Mouse (Mus musculus) heart, embryonic 10.5 days (tissue): ENCODE measurements at regions not wholly inside any gene's neighbourhood (a gene's known extent, or its start where the extent isn't known, plus 50 kb on each side); places are given as distances from the start of the nearest gene placed in this dataset.

Source experiments
- DNase-seq: peaks from one replicate; pipeline ENCODE4 v3.0.0-alpha.2; 2017; ENCODE audit warnings: low spot score
- H3K27ac ChIP-seq: fragments of 300-500 bp; sonication (generic); 2 replicates; pipeline ENCODE4 v1.5.1; 2016; ENCODE audit warnings: mild to moderate bottlenecking
- H3K27me3 ChIP-seq: fragments of 300-500 bp; sonication (generic); 2 replicates; pipeline ENCODE4 v1.6.1; 2016; ENCODE audit warnings: mild to moderate bottlenecking; ENCODE audit not compliant: poor library complexity, insufficient read depth, severe bottlenecking
- H3K36me3 ChIP-seq: fragments of 300-500 bp; sonication (generic); 2 replicates; pipeline ENCODE4 v1.6.1; 2016; ENCODE audit warnings: mild to moderate bottlenecking, moderate library complexity
- H3K4me1 ChIP-seq: fragments of 300-500 bp; sonication (generic); 2 replicates; pipeline ENCODE4 v1.6.1; 2016; ENCODE audit warnings: mild to moderate bottlenecking
- H3K4me3 ChIP-seq: fragments of 300-500 bp; sonication (generic); 2 replicates; pipeline ENCODE4 v1.5.1; 2016; ENCODE audit warnings: mild to moderate bottlenecking, moderate library complexity
- H3K9me3 ChIP-seq: fragments of 300-500 bp; sonication (generic); 2 replicates; pipeline ENCODE4 v1.6.1; 2016; ENCODE audit warnings: mild to moderate bottlenecking, moderate library complexity
- WGBS: fragments of 180-500 bp; shearing (Covaris S2); methylation state at CpG from one replicate; pipeline ENCODE4 v1.1.7; 2016; 5-methylcytosine and 5-hydroxymethylcytosine counted together

DNA sequence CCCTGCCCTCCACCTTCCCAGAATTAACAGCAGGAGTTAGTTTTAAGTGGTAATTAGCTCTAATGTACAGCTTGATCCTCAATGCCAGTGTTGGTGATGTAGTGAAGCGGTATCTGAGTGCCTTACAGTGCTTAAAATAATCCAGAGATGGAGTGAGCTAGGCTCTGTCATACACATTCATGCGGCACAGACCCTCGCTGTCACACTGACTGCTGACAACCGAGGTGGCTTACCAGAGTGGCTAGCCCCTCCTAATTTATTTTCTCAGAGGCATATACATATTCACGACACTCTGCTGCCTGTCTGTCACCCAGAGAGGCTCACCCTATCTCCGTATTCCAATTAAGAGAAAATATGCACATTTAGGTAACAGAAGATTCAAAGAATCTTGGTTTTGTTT is 327.2 kb upstream of the Sox11 start:
- Histone ChIP-seq H3K9me3 (no peaks in the 10 kb centered on the region), H3K27me3 (no peaks in the 10 kb centered on the region), H3K4me1 (peaks cover 2% of the 10 kb centered on the region; the same call in 1 of the 2 replicates), H3K4me3 (no peak overlapping the region), H3K36me3 (no peaks in the 10 kb centered on the region), H3K27ac (no peak overlapping the region)
- 70% methylated on average over 6 of the region's 6 CpGs for WGBS
- no peak for DNase-seq

DNA sequence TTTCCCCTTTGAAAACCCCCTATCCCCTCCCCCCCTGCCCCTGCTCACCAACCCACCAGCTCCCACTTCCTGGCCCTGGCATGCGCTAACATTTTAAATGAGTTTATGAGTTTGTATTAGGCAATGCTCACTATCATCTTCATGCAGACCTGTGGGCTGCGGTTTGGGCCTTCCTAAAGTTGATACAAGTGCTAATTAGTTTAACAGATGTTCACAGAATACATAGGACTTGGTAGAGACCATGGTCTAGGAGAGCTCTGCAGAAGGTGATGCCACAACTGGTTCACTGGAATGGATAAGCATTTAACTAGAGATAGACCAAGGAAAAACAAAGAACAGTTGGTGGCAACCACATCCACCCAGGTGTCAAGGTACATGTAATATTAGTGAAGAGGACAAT is 324.1 kb upstream of the Sox11 start:
- 81% methylated on average over 2 of the region's 2 CpGs for WGBS
- DNase-seq = no peak
- peaks cover 7% of the 10 kb centered on the region; the same call in 1 of the 2 replicates for H3K4me1 ChIP-seq

DNA sequence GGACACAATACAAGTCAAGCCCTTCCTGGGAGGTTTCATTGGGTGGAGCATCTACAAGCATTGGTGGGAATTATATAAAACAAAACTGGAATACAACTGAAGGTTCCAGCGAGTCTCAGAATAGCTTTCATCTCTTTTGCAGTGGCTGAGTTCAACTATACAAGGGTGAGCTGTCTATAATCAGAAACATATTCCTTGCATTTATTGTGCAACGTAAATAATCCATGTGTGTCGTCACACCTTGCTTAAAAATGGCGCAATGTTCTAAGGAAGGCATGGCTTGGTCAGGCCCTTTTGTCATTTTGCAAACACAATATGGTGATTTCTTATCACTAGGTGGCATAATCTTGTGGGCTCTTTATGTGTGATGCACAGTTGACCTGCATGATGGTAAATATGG is 320.8 kb upstream of the Sox11 start:
- WGBS = 89% methylated on average over 4 of the region's 4 CpGs
- Histone ChIP-seq H3K9me3 (no peaks in the 10 kb centered on the region), H3K4me1 (peaks cover 7% of the 10 kb centered on the region; the same call in 1 of the 2 replicates), H3K36me3 (no peaks in the 10 kb centered on the region), H3K27me3 (no peaks in the 10 kb centered on the region), H3K27ac (no peak overlapping the region), H3K4me3 (no peak overlapping the region)
- DNase-seq = no peak

More for the DNA sequence above, 324.1 kb upstream of the Sox11 start:
- no peak overlapping the region for H3K27ac ChIP-seq
- H3K36me3 ChIP-seq = no peaks in the 10 kb centered on the region
- H3K4me3 ChIP-seq = no peak overlapping the region
- H3K9me3 ChIP-seq = no peaks in the 10 kb centered on the region
- H3K27me3 ChIP-seq = no peaks in the 10 kb centered on the region

DNA sequence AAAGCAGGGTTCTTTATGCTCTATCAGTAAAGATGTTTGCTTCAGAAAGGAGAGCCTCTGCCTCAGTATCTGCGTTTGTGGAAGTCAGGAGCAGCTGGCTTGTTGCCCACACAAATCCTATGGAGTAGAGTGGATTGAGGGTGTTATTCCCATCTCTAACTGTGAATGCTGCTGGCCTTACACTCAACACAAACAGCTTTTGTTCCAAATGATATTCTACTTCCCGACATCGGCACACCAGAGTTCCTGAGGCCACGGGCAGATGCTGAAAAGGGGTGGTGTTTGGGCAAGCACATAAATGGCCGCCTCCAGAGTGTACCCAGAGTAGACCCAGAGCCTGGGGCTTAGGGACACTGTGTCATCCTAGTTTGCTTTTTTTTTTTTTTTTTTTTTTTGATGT is 320.3 kb upstream of the Sox11 start:
- 78% methylated on average over 5 of the region's 5 CpGs for WGBS
- H3K4me1 ChIP-seq = peaks cover 7% of the 10 kb centered on the region; the same call in 1 of the 2 replicates
- no peak overlapping the region for H3K4me3 ChIP-seq
- no peaks in the 10 kb centered on the region for H3K27me3 ChIP-seq
- no peaks in the 10 kb centered on the region for H3K9me3 ChIP-seq
- H3K36me3 ChIP-seq = no peaks in the 10 kb centered on the region
- no peak overlapping the region for H3K27ac ChIP-seq
- DNase-seq = no peak

DNA sequence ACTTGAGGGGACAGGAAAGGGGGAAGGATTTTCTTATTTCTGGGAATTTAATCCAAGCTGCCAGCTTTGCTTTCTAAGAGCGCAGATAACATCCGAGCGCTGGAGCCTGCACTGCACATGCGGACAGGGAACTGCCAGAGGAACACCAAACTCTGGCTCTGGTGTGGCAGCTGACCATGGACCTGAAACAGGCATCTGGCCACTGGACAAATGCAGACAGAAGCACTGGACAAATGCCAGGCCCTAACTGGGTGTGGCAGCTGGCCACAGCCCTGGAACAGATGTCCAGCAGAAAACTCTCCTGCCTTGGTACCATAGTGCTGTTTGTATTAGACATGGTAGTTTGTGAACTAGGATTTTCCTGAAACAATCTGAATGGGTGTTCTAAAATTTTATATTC is 315.2 kb upstream of the Sox11 start:
- H3K27me3 ChIP-seq = no peaks in the 10 kb centered on the region
- 64% methylated on average over 4 of the region's 4 CpGs for WGBS
- no peak for DNase-seq
- no peaks in the 10 kb centered on the region for H3K9me3 ChIP-seq
- H3K4me1 ChIP-seq = peaks cover 5% of the 10 kb centered on the region; the same call in 1 of the 2 replicates
- H3K27ac ChIP-seq = no peak overlapping the region
- H3K36me3 ChIP-seq = no peaks in the 10 kb centered on the region
- H3K4me3 ChIP-seq = no peak overlapping the region

DNA sequence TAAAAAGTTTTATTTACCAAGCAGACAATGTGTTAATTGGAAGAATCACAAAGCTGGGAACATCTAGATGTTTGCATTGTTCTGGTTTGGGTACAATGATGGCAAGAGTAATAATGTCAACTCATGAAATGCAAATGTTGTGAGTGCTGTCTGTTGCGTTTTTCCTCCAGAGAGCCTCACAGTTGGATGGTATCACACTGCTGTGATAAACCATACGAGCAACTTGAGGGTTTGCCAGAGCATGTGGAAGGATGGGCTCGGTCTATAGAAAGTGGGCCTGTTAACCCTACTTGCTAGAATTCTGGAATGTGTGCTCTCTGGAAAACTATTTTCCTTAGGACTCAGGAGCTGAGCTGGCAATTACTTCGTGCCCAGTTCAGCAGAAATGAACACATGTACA is 311.2 kb upstream of the Sox11 start:
- Histone ChIP-seq H3K4me1 (peaks cover 5% of the 10 kb centered on the region; the same call in 1 of the 2 replicates), H3K4me3 (no peak overlapping the region), H3K36me3 (no peaks in the 10 kb centered on the region), H3K9me3 (no peaks in the 10 kb centered on the region), H3K27me3 (no peaks in the 10 kb centered on the region), H3K27ac (no peak overlapping the region)
- DNase-seq = no peak
- 65% methylated on average over 4 of the region's 4 CpGs for WGBS

DNA sequence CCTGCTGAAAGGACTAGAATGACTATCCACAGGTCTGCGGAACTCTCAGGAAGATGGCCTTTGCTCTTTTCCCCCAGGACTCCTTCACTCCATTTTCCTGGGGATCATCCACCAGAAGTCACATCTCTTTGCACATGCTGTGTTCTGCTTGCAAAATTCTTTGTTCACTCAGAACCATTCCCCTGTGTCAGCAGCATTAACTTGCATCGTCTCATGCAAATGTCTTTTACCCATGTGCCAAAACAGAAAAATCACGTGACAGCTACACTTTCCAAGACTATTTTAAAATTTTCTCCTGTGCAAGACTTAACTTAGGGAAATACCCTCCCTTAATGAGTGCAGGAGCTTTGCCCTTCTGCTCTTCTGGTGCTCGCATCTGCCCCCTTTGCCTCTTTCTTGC is 306.2 kb upstream of the Sox11 start:
- Histone ChIP-seq H3K27ac (no peak overlapping the region), H3K36me3 (no peaks in the 10 kb centered on the region), H3K9me3 (no peaks in the 10 kb centered on the region), H3K4me3 (no peak overlapping the region), H3K4me1 (0 out of 2 replicates have a peak, but pooled peaks cover 5% of the 10 kb centered on the region), H3K27me3 (no peaks in the 10 kb centered on the region)
- no peak for DNase-seq
- 87% methylated on average over 4 of the region's 4 CpGs for WGBS

DNA sequence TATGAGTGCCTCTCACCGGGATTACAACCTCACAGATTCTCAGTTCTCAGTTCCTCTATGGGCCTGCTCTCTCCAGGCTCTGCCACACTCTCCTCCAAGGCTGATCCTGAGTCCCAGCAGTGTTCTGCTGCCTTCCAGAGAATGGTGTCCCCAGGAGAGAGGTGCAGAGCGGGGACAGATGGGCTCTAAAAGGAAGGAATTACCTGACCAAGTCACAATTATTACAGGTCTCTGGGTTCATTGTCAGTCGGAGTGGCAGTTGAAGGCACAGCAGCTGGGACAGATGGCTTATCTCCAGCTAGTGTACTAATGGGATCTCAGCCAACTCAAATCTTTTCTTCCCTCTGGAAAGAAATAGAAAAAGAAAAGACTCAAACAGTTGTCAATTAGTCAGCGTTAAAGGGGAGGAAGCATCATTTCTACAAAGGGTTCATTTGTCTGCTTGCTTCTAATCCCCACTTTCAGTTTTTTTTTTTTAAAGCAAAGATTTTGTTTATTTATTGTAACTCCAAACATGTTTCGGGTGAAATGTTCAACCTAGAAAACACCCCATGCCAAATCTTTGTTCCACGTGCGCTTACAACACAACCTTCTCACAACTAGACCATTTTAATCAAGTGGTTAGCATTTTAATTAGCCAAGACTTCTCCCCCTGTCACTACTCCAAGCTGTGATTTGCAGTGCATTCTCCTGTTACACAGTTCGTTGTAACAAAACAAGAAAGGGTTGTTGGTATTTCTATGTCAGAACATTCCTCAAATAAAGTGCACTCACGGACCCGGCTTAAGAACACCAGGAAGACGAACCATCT is 304.3 kb upstream of the Sox11 start:
- WGBS = 72% methylated on average over 11 of the region's 11 CpGs
- Histone ChIP-seq H3K4me3 (no peak overlapping the region), H3K9me3 (no peaks in the 10 kb centered on the region), H3K27me3 (no peaks in the 10 kb centered on the region), H3K27ac (no peak overlapping the region), H3K4me1 (0 out of 2 replicates have a peak, but pooled peaks cover 5% of the 10 kb centered on the region), H3K36me3 (no peaks in the 10 kb centered on the region)
- no peak for DNase-seq

DNA sequence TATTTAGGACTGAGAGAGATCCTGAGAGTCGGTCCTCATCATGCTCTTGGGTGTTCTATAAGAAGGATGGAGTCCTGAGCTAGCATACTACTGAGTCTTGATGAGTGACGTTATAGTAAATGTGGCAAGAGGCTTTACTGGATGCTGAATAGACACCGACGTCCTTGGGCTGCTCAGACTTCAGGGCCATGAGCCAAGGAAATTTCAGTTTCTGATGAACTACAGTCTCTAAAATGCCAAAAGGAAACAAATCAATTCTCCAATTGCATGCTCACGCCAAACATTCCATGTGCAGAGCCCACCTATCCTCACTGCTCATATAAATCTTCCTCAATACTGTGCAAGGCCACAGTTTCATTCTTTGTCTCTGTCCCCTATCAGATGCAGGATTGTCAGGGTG is 277.2 kb upstream of the Sox11 start:
- no peaks in the 10 kb centered on the region for H3K27me3 ChIP-seq
- WGBS = 87% methylated on average over 5 of the region's 5 CpGs
- DNase-seq = no peak

DNA sequence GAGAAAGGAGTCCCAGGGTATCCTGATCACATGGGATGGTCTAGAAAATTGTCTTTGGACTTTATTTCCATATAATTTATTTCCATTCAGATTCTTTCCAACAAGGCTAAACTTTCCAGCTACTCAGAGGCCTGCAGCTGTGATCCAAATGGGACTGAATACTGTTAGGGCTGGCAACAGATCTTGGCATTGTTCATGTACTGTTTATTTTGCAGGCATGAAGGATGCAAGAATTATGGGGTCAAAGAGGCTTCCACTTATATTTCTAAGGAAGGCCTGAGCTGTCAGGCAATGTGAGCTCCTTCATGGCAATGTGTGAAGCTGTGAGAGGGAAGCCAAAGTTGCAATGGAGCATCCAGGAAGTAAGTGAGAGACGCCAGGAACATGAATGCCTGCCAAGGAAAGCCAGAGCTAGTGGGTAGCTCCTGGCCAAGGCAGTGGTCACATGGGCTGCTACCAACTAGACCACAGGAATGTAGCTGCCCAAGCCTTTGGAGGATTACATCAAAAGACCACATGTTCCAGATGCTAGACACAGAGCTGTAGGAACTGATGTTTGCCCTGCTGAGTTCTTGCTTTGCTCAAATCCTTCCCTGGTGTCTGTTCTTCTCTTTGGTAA is 261.8 kb upstream of the Sox11 start:
- Histone ChIP-seq H3K9me3 (no peaks in the 10 kb centered on the region), H3K27ac (no peak overlapping the region), H3K36me3 (no peaks in the 10 kb centered on the region), H3K4me1 (no peaks in the 10 kb centered on the region), H3K4me3 (no peak overlapping the region), H3K27me3 (no peaks in the 10 kb centered on the region)
- DNase-seq = no peak
- WGBS = 81% methylated on average over 1 of the region's 1 CpGs

More for the DNA sequence above, 277.2 kb upstream of the Sox11 start:
- Histone ChIP-seq H3K4me1 (no peaks in the 10 kb centered on the region), H3K9me3 (no peaks in the 10 kb centered on the region), H3K4me3 (no peak overlapping the region), H3K36me3 (no peaks in the 10 kb centered on the region), H3K27ac (no peak overlapping the region)

DNA sequence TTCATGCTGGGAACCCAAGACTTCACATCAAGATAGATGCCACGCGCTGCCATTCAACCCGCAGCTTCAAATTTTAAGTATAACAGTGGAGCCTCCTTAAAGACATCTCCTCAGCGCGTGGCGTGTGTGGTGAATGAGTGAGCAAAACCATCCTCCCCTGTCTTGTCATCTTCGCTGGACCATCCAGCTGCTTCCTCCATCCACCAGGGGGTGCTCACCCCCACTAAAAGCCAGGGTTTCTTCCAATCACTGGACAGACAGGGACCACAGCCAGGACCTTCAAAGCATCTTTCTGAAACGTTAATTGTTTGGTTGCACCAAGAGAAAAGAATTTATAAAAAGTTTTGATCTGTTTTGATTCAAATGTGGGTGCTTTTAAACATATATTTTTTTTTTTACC is 256.8 kb upstream of the Sox11 start:
- H3K36me3 ChIP-seq = no peaks in the 10 kb centered on the region
- 0 out of 2 replicates have a peak, but pooled peaks cover 5% of the 10 kb centered on the region for H3K27me3 ChIP-seq
- H3K4me3 ChIP-seq = no peak overlapping the region
- peaks cover 5% of the 10 kb centered on the region; the same call in 1 of the 2 replicates for H3K4me1 ChIP-seq
- H3K27ac ChIP-seq = no peak overlapping the region
- no peaks in the 10 kb centered on the region for H3K9me3 ChIP-seq
- WGBS = 28% methylated on average over 8 of the region's 8 CpGs
- DNase-seq = no peak

DNA sequence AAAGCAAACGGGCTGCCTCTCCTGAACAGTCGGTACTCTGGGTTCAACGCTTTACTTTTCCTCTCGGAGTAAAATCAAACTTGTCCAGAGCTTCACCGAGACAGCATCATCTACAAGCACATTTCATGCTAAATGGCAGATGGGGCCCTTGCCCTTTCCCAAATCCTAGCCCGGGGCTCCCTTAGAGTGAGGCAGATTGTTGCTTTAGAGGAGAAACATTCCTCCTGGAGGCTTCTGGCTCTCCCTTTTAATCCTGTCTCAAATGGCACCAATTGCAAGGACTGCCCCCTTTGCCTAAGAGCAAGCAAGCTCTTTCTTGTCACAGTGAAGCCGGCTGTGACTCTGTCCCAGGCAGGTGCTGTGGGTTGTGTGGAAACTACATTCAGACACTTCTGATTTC is 255.5 kb upstream of the Sox11 start:
- Histone ChIP-seq H3K9me3 (no peaks in the 10 kb centered on the region), H3K27ac (no peak overlapping the region), H3K4me1 (peaks cover 5% of the 10 kb centered on the region; the same call in 1 of the 2 replicates), H3K36me3 (no peaks in the 10 kb centered on the region), H3K27me3 (0 out of 2 replicates have a peak, but pooled peaks cover 5% of the 10 kb centered on the region), H3K4me3 (no peak overlapping the region)
- DNase-seq = no peak
- 76% methylated on average over 7 of the region's 7 CpGs for WGBS

DNA sequence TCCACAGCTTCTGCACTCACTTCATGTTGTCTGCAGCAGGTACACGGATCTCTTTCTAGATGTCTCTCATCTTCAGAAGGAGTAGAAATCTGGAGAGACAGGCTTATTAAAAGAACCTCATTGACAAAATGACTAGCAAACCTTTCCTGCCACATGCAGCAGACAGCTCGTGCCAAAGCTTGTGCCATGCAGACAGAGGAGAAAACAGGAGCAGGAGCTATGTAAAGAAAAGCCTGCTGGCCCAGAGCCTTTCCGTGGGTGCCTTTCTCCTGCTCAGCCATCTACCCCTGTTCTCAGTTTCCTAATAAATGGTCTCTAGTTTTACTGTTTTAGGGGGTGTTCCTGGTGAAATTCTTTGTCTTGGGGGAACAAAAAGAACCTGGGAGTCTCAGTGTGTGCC is 254.9 kb upstream of the Sox11 start:
- peaks cover 5% of the 10 kb centered on the region; the same call in 1 of the 2 replicates for H3K4me1 ChIP-seq
- no peaks in the 10 kb centered on the region for H3K9me3 ChIP-seq
- WGBS = 71% methylated on average over 3 of the region's 3 CpGs
- H3K27me3 ChIP-seq = 0 out of 2 replicates have a peak, but pooled peaks cover 5% of the 10 kb centered on the region
- no peak overlapping the region for H3K27ac ChIP-seq
- no peak for DNase-seq
- no peak overlapping the region for H3K4me3 ChIP-seq
- no peaks in the 10 kb centered on the region for H3K36me3 ChIP-seq
